ENCODE assay signal across 8 mouse cellular contexts in the genomic region with DNA sequence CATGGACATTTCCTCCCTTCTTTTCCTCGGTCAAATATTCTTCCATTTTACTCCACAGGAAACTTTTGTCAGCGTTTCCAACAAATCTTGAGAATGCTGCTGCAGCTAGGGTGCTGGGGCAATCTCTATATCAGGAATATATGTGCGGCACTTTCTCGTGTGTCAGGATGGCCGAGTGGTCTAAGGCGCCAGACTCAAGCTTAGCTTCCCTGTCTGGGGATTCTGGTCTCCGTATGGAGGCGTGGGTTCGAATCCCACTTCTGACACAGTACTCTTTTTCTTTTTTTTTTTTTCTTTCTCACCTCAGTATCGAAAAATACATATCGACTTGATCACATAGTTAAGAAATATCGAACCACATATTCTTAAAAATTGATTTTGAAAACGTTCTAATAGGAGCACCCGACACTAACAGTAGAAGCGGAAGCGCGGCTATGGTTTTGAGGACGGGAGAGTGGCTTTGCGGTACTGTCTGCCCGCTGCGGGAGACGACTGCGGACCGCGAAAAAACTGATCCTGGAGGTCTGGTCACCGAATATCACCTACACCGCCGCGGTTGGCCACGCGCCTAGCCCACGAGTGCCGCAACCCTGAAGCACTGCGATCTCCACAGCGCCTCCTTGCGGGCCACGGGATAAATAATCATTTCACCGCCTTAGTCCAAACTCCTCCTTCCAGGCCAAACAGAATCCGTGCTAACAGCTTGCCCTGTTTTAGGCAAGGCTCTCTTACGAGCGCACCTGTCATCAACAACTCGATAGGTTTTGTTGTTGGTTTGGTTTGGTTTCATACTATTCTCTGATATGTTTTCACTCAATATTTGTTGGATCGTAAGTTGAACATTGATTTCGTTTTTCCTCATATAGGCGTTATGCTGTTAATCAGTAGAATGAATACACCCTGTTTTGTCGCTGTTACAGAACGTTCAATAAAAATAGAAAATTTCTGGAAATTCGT. TPM values are rescaled to one million over a fixed set of nuclear protein-coding genes. Genes with fewer than 3 reads are reported as not detected.
A peak's percentile ranks its signal among the peaks of the same experiment; 100 is the strongest.
DNase-seq lines count a peak whose midpoint lies in the region; ATAC-seq and TF ChIP-seq lines count a peak whose summit lies in the region.

No protein-coding gene starts in this region.

- H3K4me1 ChIP-seq in heart, embryonic 12.5 days (replicated peaks) = 0 out of 2 replicates have a peak, but pooled peaks cover 2% of the 10 kb centered on the region
- H3K4me1 ChIP-seq in kidney, postnatal 0 days (replicated peaks; ENCODE audit: insufficient read depth, low read length) = no peaks in the 10 kb centered on the region
- H3K4me1 ChIP-seq in liver, embryonic 11.5 days (replicated peaks; ENCODE audit: control insufficient read depth, insufficient read depth, low read length) = no peaks in the 10 kb centered on the region; the same call in 1 of the 2 replicates
- peaks cover 8% of the 10 kb centered on the region; the same call in 1 of the 2 replicates for H3K4me1 ChIP-seq in stomach, embryonic 14.5 days (ENCODE audit: control insufficient read depth, insufficient read depth, low read length)

- TF ChIP-seq CTCF in kidney, postnatal 0 days (IDR thresholded peaks at IDR 0.05; ENCODE audit: low read depth) = peak; percentile 94

- 4% methylated on average over 48 of the region's 48 CpGs for WGBS in heart, embryonic 12.5 days
- WGBS in kidney, postnatal 0 days = 5% methylated on average over 48 of the region's 48 CpGs
- WGBS in liver, embryonic 11.5 days = 4% methylated on average over 48 of the region's 48 CpGs
- 4% methylated on average over 48 of the region's 48 CpGs for WGBS in stomach, embryonic 14.5 days

- peak; percentile 96 for ATAC-seq in erythroblast, adult 5-6 weeks (replicated peaks; ENCODE audit: low FRiP score, poor library complexity, severe bottlenecking)
- peak; percentile 97 for ATAC-seq in heart, embryonic 12.5 days (ENCODE audit: insufficient number of reproducible peaks, low FRiP score)
- peak; percentile 90 for ATAC-seq in kidney, postnatal 0 days (replicated peaks; ENCODE audit: low FRiP score, low read depth)
- ATAC-seq in liver, embryonic 11.5 days (replicated peaks; ENCODE audit: low FRiP score) = peak; percentile 96
- peak; percentile 92 for ATAC-seq in stomach, embryonic 14.5 days (ENCODE audit: insufficient number of reproducible peaks, insufficient read depth, low FRiP score, low read depth)

- peak overlapping the region; percentile 67 for H3K27ac ChIP-seq in heart, embryonic 12.5 days (ENCODE audit: poor library complexity, severe bottlenecking)
- H3K27ac ChIP-seq in kidney, postnatal 0 days = peak overlapping the region; percentile 71
- peak overlapping the region; percentile 71 for H3K27ac ChIP-seq in liver, embryonic 11.5 days (ENCODE audit: low read depth, low read length)
- H3K27ac ChIP-seq in stomach, embryonic 14.5 days (ENCODE audit: low read length) = peak overlapping the region; percentile 76

- H3K4me2 ChIP-seq in heart, embryonic 12.5 days = peak overlapping the region; percentile 66
- H3K4me2 ChIP-seq in kidney, postnatal 0 days (ENCODE audit: low read length) = peak overlapping the region; percentile 59
- peak overlapping the region; percentile 70 for H3K4me2 ChIP-seq in liver, embryonic 11.5 days
- H3K4me2 ChIP-seq in stomach, embryonic 14.5 days (replicated peaks; ENCODE audit: low read depth, low read length) = peak overlapping the region; percentile 43

- H3K27me3 ChIP-seq in heart, embryonic 12.5 days (replicated peaks) = no peaks in the 10 kb centered on the region
- H3K27me3 ChIP-seq in kidney, postnatal 0 days (ENCODE audit: insufficient read depth, low read length) = no peaks in the 10 kb centered on the region
- H3K27me3 ChIP-seq in liver, embryonic 11.5 days (replicated peaks; ENCODE audit: control insufficient read depth, insufficient read depth, low read length) = no peaks in the 10 kb centered on the region
- no peaks in the 10 kb centered on the region for H3K27me3 ChIP-seq in stomach, embryonic 14.5 days (ENCODE audit: control insufficient read depth, insufficient read depth, low read length)

- H3K9ac ChIP-seq in heart, embryonic 12.5 days = peak overlapping the region; percentile 76
- H3K9ac ChIP-seq in kidney, postnatal 0 days (ENCODE audit: low read depth, low read length) = peak overlapping the region; percentile 56
- peak overlapping the region; percentile 73 for H3K9ac ChIP-seq in liver, embryonic 11.5 days (ENCODE audit: low read depth, low read length)
- peak overlapping the region; percentile 67 for H3K9ac ChIP-seq in stomach, embryonic 14.5 days (replicated peaks; ENCODE audit: low read depth, low read length)

- peaks cover 5% of the 10 kb centered on the region; the same call in 1 of the 2 replicates for H3K36me3 ChIP-seq in heart, embryonic 12.5 days
- H3K36me3 ChIP-seq in kidney, postnatal 0 days (ENCODE audit: insufficient read depth, low read length) = no peaks in the 10 kb centered on the region
- no peaks in the 10 kb centered on the region for H3K36me3 ChIP-seq in liver, embryonic 11.5 days (ENCODE audit: control insufficient read depth, insufficient read depth, low read length)
- H3K36me3 ChIP-seq in stomach, embryonic 14.5 days (ENCODE audit: control insufficient read depth, insufficient read depth, low read length) = 0 out of 2 replicates have a peak, but pooled peaks cover 5% of the 10 kb centered on the region

- peak overlapping the region; percentile 76 for H3K4me3 ChIP-seq in heart, embryonic 12.5 days
- H3K4me3 ChIP-seq in kidney, postnatal 0 days (replicated peaks; ENCODE audit: low read depth, low read length) = peak overlapping the region; percentile 71
- peak overlapping the region; percentile 74 for H3K4me3 ChIP-seq in liver, embryonic 11.5 days (ENCODE audit: low read depth, low read length)
- H3K4me3 ChIP-seq in stomach, embryonic 14.5 days (ENCODE audit: low read depth, low read length) = peak overlapping the region; percentile 64

- peak; percentile 93 to 94 for DNase-seq in B cell, adult 2 months
- DNase-seq in brain, adult 2 months (ENCODE audit: low read depth, low spot score) = peak; percentile 97
- peak; percentile 95 for DNase-seq in kidney, postnatal 0 days (ENCODE audit: low spot score)
- DNase-seq in liver, embryonic 11.5 days (ENCODE audit: low spot score) = peak; percentile 92
- peak; percentile 95 for DNase-seq in naive thymus-derived CD4-positive, alpha-beta T cell, adult 2 months (ENCODE audit: low read depth)

- H3K9me3 ChIP-seq in heart, embryonic 12.5 days (replicated peaks) = no peaks in the 10 kb centered on the region
- H3K9me3 ChIP-seq in kidney, postnatal 0 days (replicated peaks; ENCODE audit: low read length) = no peaks in the 10 kb centered on the region
- H3K9me3 ChIP-seq in liver, embryonic 11.5 days (ENCODE audit: control insufficient read depth, low read length) = no peaks in the 10 kb centered on the region
- no peaks in the 10 kb centered on the region for H3K9me3 ChIP-seq in stomach, embryonic 14.5 days (ENCODE audit: control insufficient read depth, low read depth, low read length)

RNA-seq across cellular contexts. Expression of a gene that starts 21.1 kb away (rescaled TPM):
- total RNA-seq in erythroblast, adult 5-6 weeks (2015; ENCODE audit: low replicate concordance) = 11.9 and 18.4 TPM in 2 replicates
- 37.4 and 42.5 TPM in 2 replicates for total RNA-seq in erythroblast, adult 5-6 weeks (2017; ENCODE audit: low replicate concordance)
- 98.2 and 103 TPM in 2 replicates for polyA plus RNA-seq in heart, embryonic 12.5 days (2016; fragmentation: Nextera tagmentation; extraction: Ambion mirVana)
- 101 and 103 TPM in 2 replicates for polyA plus RNA-seq in kidney, postnatal 0 days (2015; fragmentation: Nextera tagmentation; extraction: Ambion mirVana)
- 165 and 175 TPM in 2 replicates for polyA plus RNA-seq in liver, embryonic 11.5 days (2014; fragmentation: Nextera tagmentation; extraction: Ambion mirVana)
- 123 and 128 TPM in 2 replicates for polyA plus RNA-seq in stomach, embryonic 14.5 days (2014; fragmentation: Nextera tagmentation; extraction: Ambion mirVana)

RNA-seq across cellular contexts. Expression of a gene that starts 54.7 kb away (rescaled TPM):
- total RNA-seq in erythroblast, adult 5-6 weeks (2015; ENCODE audit: low replicate concordance) = not detected in 2 replicates
- total RNA-seq in erythroblast, adult 5-6 weeks (2017; ENCODE audit: low replicate concordance) = not detected in 2 replicates
- polyA plus RNA-seq in heart, embryonic 12.5 days (2016; fragmentation: Nextera tagmentation; extraction: Ambion mirVana) = not detected in 2 replicates
- not detected in 2 replicates for polyA plus RNA-seq in kidney, postnatal 0 days (2015; fragmentation: Nextera tagmentation; extraction: Ambion mirVana)
- polyA plus RNA-seq in liver, embryonic 11.5 days (2014; fragmentation: Nextera tagmentation; extraction: Ambion mirVana) = not detected in 2 replicates
- polyA plus RNA-seq in stomach, embryonic 14.5 days (2014; fragmentation: Nextera tagmentation; extraction: Ambion mirVana) = not detected in 2 replicates

Comparison
In these comparisons a context has a peak if more than half of its experiments do, and no peak if none do; other contexts are left out.
1. Peak in every context shown above with its lines: DNase-seq, ATAC-seq, H3K4me3 ChIP-seq and H3K27ac ChIP-seq.